Mouse (Mus musculus) inflammation-experienced regulatory T-cells (primary cell): Measurements from ENCODE around the gene Prl8a8. TPM values are rescaled to one million over a fixed set of nuclear protein-coding genes. Genes with fewer than 3 reads are reported as not detected.

Source experiments
- polyA plus RNA-seq, 2 experiments: library from polyadenylated mRNA; unstranded; fragments of 100-300 nt; shearing (Covaris generic); gene quantifications; one replicate each; pipeline ENCODE4 v1.2.1; 2017

Prl8a8 gene
- polyA plus RNA-seq, result under 1 TPM in 1 of 2 experiments, not detected in 1; 0.51 TPM

GRCm38 (mm10) chr13:27513117-27513516 is at the start of gene Prl8a8:
TSS of gene Prl8a8 (minus strand) at chr13:27513217.

Other genes with a start within 250 kb of the Prl8a8 start
- under 1 TPM; 0.36 to 0.66 TPM for gene Prl6a1, start 200.6 kb downstream of the Prl8a8 start, polyA plus RNA-seq
- not detected for gene Prl8a2, start 167.5 kb downstream of the Prl8a8 start, polyA plus RNA-seq
- gene Prl2b1, start 122.4 kb downstream of the Prl8a8 start, polyA plus RNA-seq, result not detected
- gene Prl8a6, start 74.5 kb downstream of the Prl8a8 start, polyA plus RNA-seq, result 1 to 10 TPM in 1 of 2 experiments, not detected in 1; 1.3 TPM
- gene Prl8a9, start 51.4 kb upstream of the Prl8a8 start, polyA plus RNA-seq, result not detected
- not detected for gene Prl8a1, start 69.0 kb upstream of the Prl8a8 start, polyA plus RNA-seq
- gene Prl7b1, start 97.4 kb upstream of the Prl8a8 start, polyA plus RNA-seq, result not detected
- gene Prl7a1, start 129.3 kb upstream of the Prl8a8 start, polyA plus RNA-seq, result under 1 TPM in 1 of 2 experiments, not detected in 1; 0.44 TPM
- not detected for gene Prl7a2, start 154.8 kb upstream of the Prl8a8 start, polyA plus RNA-seq
- gene Prl7d1, start 203.5 kb upstream of the Prl8a8 start, polyA plus RNA-seq, result not detected